Mouse (Mus musculus) ES-E14 (cell line): Measurements from ENCODE around the gene Slc2a13. TPM values are rescaled to one million over a fixed set of nuclear protein-coding genes. Genes with fewer than 3 reads are reported as not detected.

Experiments
- DNase-seq: peaks from one replicate; pipeline ENCODE4 v3.0.0-alpha.2; 2013; ENCODE audit warnings: low read depth, low spot score
- H3K27ac ChIP-seq: 2 replicates; pipeline ENCODE4 v1.5.1; 2012; ENCODE audit warnings: low read depth, mild to moderate bottlenecking, low read length, moderate library complexity, mixed read lengths; ENCODE audit not compliant: poor library complexity, insufficient read depth, severe bottlenecking
- H3K36me3 ChIP-seq: 2 replicates; pipeline ENCODE4 v1.6.1; 2012; ENCODE audit warnings: mild to moderate bottlenecking, low read length, moderate library complexity, mixed read lengths; ENCODE audit not compliant: control insufficient read depth, poor library complexity, insufficient read depth, severe bottlenecking
- H3K4me1 ChIP-seq, 2 experiments: fragments of 150-350 bp in 1 of 2; sonication (generic) in 1 of 2; 2 replicates each; pipeline ENCODE4 v1.6.1; 2012; ENCODE audit warnings: low read length in 2 of 2, mild to moderate bottlenecking in 1 of 2, mixed read lengths in 1 of 2; ENCODE audit not compliant: control insufficient read depth in 2 of 2, insufficient read depth in 2 of 2, poor library complexity in 1 of 2
- H3K4me3 ChIP-seq, 2 experiments: fragments of 150-350 bp in 1 of 2; sonication (generic) in 1 of 2; 2 replicates each; pipeline ENCODE4 v1.5.1; 2012; ENCODE audit warnings: low read length in 2 of 2, low read depth in 1 of 2, mild to moderate bottlenecking in 1 of 2, mixed read lengths in 1 of 2; ENCODE audit not compliant: insufficient read depth in 1 of 2, poor library complexity in 1 of 2, severe bottlenecking in 1 of 2
- H3K9ac ChIP-seq: 2 replicates; pipeline ENCODE4 v1.6.1; 2012; ENCODE audit warnings: low read depth, mild to moderate bottlenecking, low read length, mixed read lengths; ENCODE audit not compliant: poor library complexity, insufficient read depth, severe bottlenecking
- H3K9me3 ChIP-seq: fragments of 150-350 bp; sonication (generic); 2 replicates; pipeline ENCODE4 v1.6.1; 2012; ENCODE audit warnings: low read depth, mild to moderate bottlenecking, low read length; ENCODE audit not compliant: control insufficient read depth, insufficient read depth
- CHD2 ChIP-seq: IDR thresholded peaks from 2 replicates; pipeline ENCODE4 v1.6.1; 2014; ENCODE audit warnings: mild to moderate bottlenecking, low read depth, low read length, inconsistent platforms
- HCFC1 ChIP-seq: IDR thresholded peaks from 2 replicates; pipeline ENCODE4 v1.6.1; 2012; ENCODE audit warnings: low read length, inconsistent platforms, borderline replicate concordance; ENCODE audit not compliant: insufficient read depth
- MAFK ChIP-seq: IDR thresholded peaks from 2 replicates; pipeline ENCODE4 v1.6.1; 2014; ENCODE audit warnings: mild to moderate bottlenecking, low read depth, low read length, inconsistent platforms; ENCODE audit not compliant: insufficient read depth
- ZC3H11A ChIP-seq: IDR thresholded peaks from 2 replicates; pipeline ENCODE4 v1.6.1; 2012; ENCODE audit warnings: low read depth, mild to moderate bottlenecking, inconsistent platforms, low read length, borderline replicate concordance
- ZNF384 ChIP-seq: IDR thresholded peaks from 2 replicates; pipeline ENCODE4 v1.6.1; 2012; ENCODE audit warnings: low read depth, low read length, inconsistent platforms
- in situ Hi-C, 2 experiments: fragments of 600-800 bp; cut with MboI; formaldehyde crosslinking; loops; one replicate each; pipeline ENCODE4 v1.15.1; 2025; ENCODE audit warnings: low sequenced_read_pairs in 2 of 2, inconsistent platforms in 1 of 2; ENCODE audit not compliant: unreplicated experiment in 2 of 2
- total RNA-seq: library from RNA; depleted of rRNA; stranded (reverse); fragments of 300-350 nt; gene quantifications from 2 replicates; pipeline ENCODE4 v1.2.3, GENCODE M21; 2012

Gene Slc2a13
- total RNA-seq, 1 experiment: 0.13 TPM

- Histone ChIP-seq H3K9me3 (no peaks in the 10 kb centered on the region), H3K9ac (no peak overlapping the region), H3K36me3 (no peaks in the 10 kb centered on the region), H3K4me1 (no peaks in the 10 kb centered on the region), H3K27ac (no peak overlapping the region), H3K4me3 (no peak overlapping the region)
- TF ChIP-seq MAFK (no peak), ZNF384 (no peak), HCFC1 (no peak), CHD2 (no peak), ZC3H11A (no peak)
- no peak for DNase-seq
- in situ Hi-C loops: no loop called here
Observed at GRCm38 (mm10) chr15:91465331-91465730, 107.7 kb downstream of the Slc2a13 start.

- no peak for DNase-seq
- no peak overlapping the region for H3K4me3 ChIP-seq
- H3K27ac ChIP-seq: no peak overlapping the region
- in situ Hi-C loops: no loop called here
- no peaks in the 10 kb centered on the region for H3K36me3 ChIP-seq
- no peaks in the 10 kb centered on the region for H3K9me3 ChIP-seq
- no peaks in the 10 kb centered on the region for H3K4me1 ChIP-seq
- H3K9ac ChIP-seq: no peak overlapping the region
- TF ChIP-seq CHD2 (no peak), ZNF384 (no peak), HCFC1 (no peak), MAFK (no peak), ZC3H11A (no peak)
Observed at GRCm38 (mm10) chr15:91463857-91464435, 109.1 kb downstream of the Slc2a13 start.

GRCm38 (mm10) chr15:91463026-91463661, 109.9 kb downstream of the Slc2a13 start:
- TF ChIP-seq HCFC1: no peak
- TF ChIP-seq MAFK: no peak
- TF ChIP-seq ZNF384: no peak
- no peak for TF ChIP-seq CHD2
- no peak for TF ChIP-seq ZC3H11A
- H3K36me3 ChIP-seq: no peaks in the 10 kb centered on the region
- no peak for DNase-seq
- no peaks in the 10 kb centered on the region for H3K9me3 ChIP-seq
- no peak overlapping the region for H3K27ac ChIP-seq
- no peak overlapping the region for H3K4me3 ChIP-seq
- in situ Hi-C loops: no loop called here
- no peaks in the 10 kb centered on the region for H3K4me1 ChIP-seq
- H3K9ac ChIP-seq: no peak overlapping the region

- TF ChIP-seq ZNF384 (no peak), HCFC1 (no peak), MAFK (no peak), CHD2 (no peak), ZC3H11A (no peak)
- no peak overlapping the region for H3K9ac ChIP-seq
- no peak for DNase-seq
- no peak overlapping the region for H3K4me3 ChIP-seq
- H3K27ac ChIP-seq: no peak overlapping the region
- no peaks in the 10 kb centered on the region for H3K36me3 ChIP-seq
- in situ Hi-C loops: no loop called here
- H3K4me1 ChIP-seq: no peaks in the 10 kb centered on the region
- H3K9me3 ChIP-seq: no peaks in the 10 kb centered on the region
Observed at GRCm38 (mm10) chr15:91461940-91462339, 111.1 kb downstream of the Slc2a13 start.
